Mouse (Mus musculus) heart, adult 2 months (tissue): ENCODE data around the gene Cubn.

Experiments used
- CTCF ChIP-seq: fragments of 200-600 bp; IDR thresholded peaks from 2 replicates; pipeline ENCODE4 v1.8.1; 2022; ENCODE audit warnings: antibody characterized with exemption, mild to moderate bottlenecking, moderate library complexity
- POLR2A ChIP-seq: fragments of 200-500 bp; IDR thresholded peaks from 2 replicates; pipeline ENCODE4 v1.6.1; 2011; ENCODE audit warnings: mild to moderate bottlenecking, low read depth, low read length, control low read depth; ENCODE audit not compliant: insufficient read depth

GRCm38 (mm10) chr2:13371797-13372170 lies 119.8 kb downstream of the Cubn start:
- TF ChIP-seq CTCF (no peak), POLR2A (0 out of 2 replicates have a peak, but pooled peaks have one; percentile 13)
